Mouse (Mus musculus) kidney, adult 18-20 months (tissue): ENCODE measurements around the gene Cfdp1.
A peak's percentile ranks its signal among the peaks of the same experiment; 100 is the strongest.
"Not testable (repeated sequence)": the region's sequence is repeated elsewhere in the genome, so short reads cannot be mapped to it uniquely, and the experiment has no call there.

ENCODE experiments used
- DNase-seq: peaks from one replicate; pipeline ENCODE4 v3.0.0; 2021

The Cfdp1 gene

GRCm38 (mm10) chr8:111855977-111856376 lies 1.9 kb upstream of the Cfdp1 start:
- no peak for DNase-seq

GRCm38 (mm10) chr8:111853219-111853618 lies 872 bp downstream of the Cfdp1 start:
- not testable (repeated sequence) for DNase-seq

GRCm38 (mm10) chr8:111846746-111847145 lies 7.3 kb downstream of the Cfdp1 start:
- DNase-seq: no peak

- peak; percentile 31 for DNase-seq
Measured at GRCm38 (mm10) chr8:111835540-111835939, 18.6 kb downstream of the Cfdp1 start.

- no peak for DNase-seq
Measured at GRCm38 (mm10) chr8:111834011-111834410, 20.1 kb downstream of the Cfdp1 start.

- no peak for DNase-seq
Measured at GRCm38 (mm10) chr8:111832983-111833382, 21.1 kb downstream of the Cfdp1 start.

- no peak for DNase-seq
Measured at GRCm38 (mm10) chr8:111831996-111832395, 22.1 kb downstream of the Cfdp1 start.

- DNase-seq: no peak
Measured at GRCm38 (mm10) chr8:111828595-111828994, 25.5 kb downstream of the Cfdp1 start.

GRCm38 (mm10) chr8:111825219-111825618 lies 28.9 kb downstream of the Cfdp1 start:
- peak; percentile 47 for DNase-seq

- DNase-seq: no peak
Measured at GRCm38 (mm10) chr8:111824334-111824733, 29.8 kb downstream of the Cfdp1 start.

- no peak for DNase-seq
Measured at GRCm38 (mm10) chr8:111821199-111821598, 32.9 kb downstream of the Cfdp1 start.

GRCm38 (mm10) chr8:111820691-111821090 lies 33.4 kb downstream of the Cfdp1 start:
- DNase-seq: no peak

- DNase-seq: no peak
Measured at GRCm38 (mm10) chr8:111820018-111820417, 34.1 kb downstream of the Cfdp1 start.

GRCm38 (mm10) chr8:111818556-111818955 lies 35.5 kb downstream of the Cfdp1 start:
- DNase-seq: no peak

GRCm38 (mm10) chr8:111815078-111815477 lies 39.0 kb downstream of the Cfdp1 start:
- DNase-seq: no peak

- no peak for DNase-seq
Measured at GRCm38 (mm10) chr8:111813818-111814217, 40.3 kb downstream of the Cfdp1 start.

- no peak for DNase-seq
Measured at GRCm38 (mm10) chr8:111812835-111813234, 41.3 kb downstream of the Cfdp1 start.

- DNase-seq: no peak
Measured at GRCm38 (mm10) chr8:111810656-111811336, 43.3 kb downstream of the Cfdp1 start.

- DNase-seq: no peak
Measured at GRCm38 (mm10) chr8:111808891-111809622, 45.0 kb downstream of the Cfdp1 start.

GRCm38 (mm10) chr8:111808006-111808405 lies 46.1 kb downstream of the Cfdp1 start:
- no peak for DNase-seq

GRCm38 (mm10) chr8:111803362-111803761 lies 50.7 kb downstream of the Cfdp1 start:
- no peak for DNase-seq

GRCm38 (mm10) chr8:111802256-111802655 lies 51.8 kb downstream of the Cfdp1 start:
- no peak for DNase-seq

GRCm38 (mm10) chr8:111801456-111801855 lies 52.6 kb downstream of the Cfdp1 start:
- DNase-seq: no peak

- no peak for DNase-seq
Measured at GRCm38 (mm10) chr8:111796528-111796927, 57.6 kb downstream of the Cfdp1 start.
